Mouse (Mus musculus) neutrophil, adult 83 days (primary cell): Measurements from ENCODE around the gene Fgfr2. TPM values are rescaled to one million over a fixed set of nuclear protein-coding genes. Genes with fewer than 3 reads are reported as not detected.

Experiments
- total RNA-seq, 2 experiments: library from RNA; stranded (reverse); gene quantifications; one replicate each; pipeline ENCODE4 v1.2.4; 2023

Gene Fgfr2
- total RNA-seq, 2 experiments from 2014 or later: 0.57 to 0.82 TPM

DNA sequence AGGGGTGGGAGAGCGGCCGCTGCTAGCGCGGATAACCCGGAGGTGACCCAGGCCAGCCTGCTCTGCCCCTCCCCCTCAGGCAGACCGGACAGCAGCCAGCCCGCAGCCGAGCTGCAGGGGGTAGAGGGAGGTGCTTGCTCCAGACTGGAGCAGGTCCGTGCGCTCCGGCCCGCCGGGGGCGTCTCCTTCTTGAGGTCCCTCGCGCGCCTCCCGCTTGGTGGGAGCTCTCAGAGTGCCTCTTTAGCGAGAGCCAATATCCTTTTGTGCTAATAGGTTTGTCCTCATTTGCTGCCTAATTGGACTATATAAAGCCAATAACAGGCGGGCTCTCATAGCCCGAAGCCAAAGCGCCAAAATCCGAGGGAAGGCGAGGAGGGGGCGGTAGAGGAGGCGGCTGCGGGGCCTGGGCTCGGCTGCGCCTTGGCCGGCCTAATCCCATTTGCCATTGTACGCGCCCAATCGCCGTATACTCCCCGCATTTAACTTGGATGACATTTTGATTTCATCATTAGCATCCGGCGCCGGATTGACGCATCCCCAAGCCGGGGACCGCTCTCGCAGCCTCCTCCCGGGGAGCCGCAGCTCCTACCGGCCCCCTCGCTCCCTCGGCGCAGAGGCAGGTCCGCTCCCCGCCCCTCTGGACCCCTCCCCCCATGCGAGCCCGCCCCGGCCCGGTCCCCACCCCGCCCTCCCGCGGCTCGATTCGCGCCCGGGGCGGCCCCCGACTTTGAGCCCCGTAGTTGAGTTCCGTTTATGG, 1580.9 kb downstream of the Fgfr2 start, which contains the start of gene Hmx3:
TSS of gene Hmx3 (plus strand) at position 753 of the 757 bp plus-strand sequence.

GRCm38 (mm10) chr7:131410416-131411058, 1712.6 kb downstream of the Fgfr2 start, which contains the start of the genes Ikzf5 and Acadsb:
Gene Ikzf5 (minus strand): TSS chr7:131410521.
Gene Acadsb (plus strand): TSS chr7:131410601.

DNA sequence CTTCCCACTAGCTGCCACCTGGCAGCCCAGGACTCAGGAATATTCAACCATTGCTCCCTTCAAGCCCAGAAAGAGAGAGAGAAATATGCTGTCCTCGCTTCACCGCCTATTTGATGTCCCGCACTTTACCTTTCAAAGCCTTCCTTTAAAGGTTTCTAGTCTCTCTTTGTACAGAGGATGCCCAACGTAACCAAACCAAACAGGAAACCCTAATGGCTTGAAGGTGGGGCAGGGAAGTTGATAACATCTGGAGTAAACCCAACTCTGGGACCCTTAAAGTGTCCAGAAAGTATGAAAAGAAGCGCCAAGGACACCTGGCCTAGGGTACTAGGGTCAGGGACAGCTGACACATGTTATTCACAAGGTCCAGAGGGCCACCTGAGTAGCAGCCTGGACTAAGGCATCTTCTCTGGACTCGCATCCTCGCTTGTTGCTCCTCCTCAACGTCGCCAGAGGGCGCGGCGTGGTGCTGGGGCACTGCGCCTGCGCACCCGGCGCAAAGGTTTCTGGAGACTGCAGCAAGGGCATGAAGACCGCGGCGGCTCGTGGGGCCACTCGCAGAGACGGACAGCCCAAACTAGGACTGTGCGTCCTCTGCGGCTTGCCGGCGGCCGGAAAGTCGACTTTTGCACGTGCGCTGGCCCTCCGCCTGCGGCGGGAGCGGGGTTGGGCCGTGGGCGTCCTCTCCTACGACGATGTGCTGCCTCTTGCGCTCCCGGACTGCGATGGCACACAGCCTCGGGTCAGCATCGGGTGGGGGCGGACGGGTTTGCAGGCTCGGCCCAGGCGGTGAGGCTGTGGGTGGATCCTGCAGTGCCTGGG, 1752.3 kb downstream of the Fgfr2 start, which contains the start of gene Pstk:
TSS of gene Pstk (plus strand) at position 494 of the 822 bp plus-strand sequence.

GRCm38 (mm10) chr7:131362615-131363300, 1760.4 kb downstream of the Fgfr2 start, which contains the start of gene 2310057M21Rik:
Gene 2310057M21Rik (minus strand): TSS chr7:131362759.

GRCm38 (mm10) chr7:131333564-131333963, 1789.6 kb downstream of the Fgfr2 start, which contains the start of gene Fam24a:
Gene Fam24a (plus strand): TSS chr7:131333864.

GRCm38 (mm10) chr7:131329416-131329815, 1793.7 kb downstream of the Fgfr2 start, which contains the start of gene Fam24b:
Gene Fam24b (minus strand): TSS chr7:131329516.

DNA sequence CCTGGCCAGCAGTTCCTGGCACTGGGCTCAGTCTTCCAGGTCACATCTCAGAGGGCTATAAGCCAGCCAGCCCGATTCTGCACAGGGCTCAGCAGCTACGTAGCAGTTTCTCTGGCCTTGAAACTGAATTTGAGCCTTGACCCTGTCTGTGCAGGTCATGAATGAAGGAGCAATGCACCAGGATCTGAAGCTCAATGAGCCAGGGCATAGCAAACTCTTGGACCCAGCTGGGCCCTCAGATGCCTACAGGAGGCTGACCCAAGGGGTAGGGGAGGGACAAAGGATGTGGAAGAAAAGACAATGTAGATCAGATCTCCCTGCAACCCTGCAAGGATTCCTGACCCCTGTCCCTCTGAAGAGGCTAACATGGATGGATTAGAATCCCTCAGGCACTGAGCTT, 1801.0 kb downstream of the Fgfr2 start, which contains the start of gene Cuzd1:
TSS of gene Cuzd1 (minus strand) at position 101 of the 400 bp plus-strand sequence.

GRCm38 (mm10) chr7:131174121-131174520, 1949.0 kb downstream of the Fgfr2 start, which contains the start of gene 5430419D17Rik:
Gene 5430419D17Rik (plus strand): TSS chr7:131174402.

GRCm38 (mm10) chr7:131146214-131146613, 1976.9 kb downstream of the Fgfr2 start, which contains the start of gene 4933402N03Rik:
Gene 4933402N03Rik (minus strand): TSS chr7:131146314.

DNA sequence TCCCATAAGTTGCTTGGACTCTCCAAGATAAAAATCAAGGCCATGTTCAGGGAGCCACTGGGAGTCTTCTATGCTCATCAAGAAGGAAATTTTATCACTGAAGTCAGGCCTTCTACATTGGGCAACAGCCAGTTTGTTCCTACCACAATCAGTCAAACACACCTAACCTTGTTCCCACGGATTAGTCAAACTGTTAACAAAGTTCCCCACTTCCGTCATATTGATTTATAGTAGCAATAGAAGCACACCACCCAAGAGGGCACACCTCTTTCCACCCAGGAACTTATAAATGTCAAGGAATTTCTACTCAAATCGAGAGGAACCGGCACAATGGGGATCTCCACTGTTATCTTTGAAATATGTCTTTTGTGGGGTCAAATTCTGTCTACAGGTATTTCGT, 2091.4 kb downstream of the Fgfr2 start, which contains the start of gene Dmbt1:
TSS of gene Dmbt1 (plus strand) at position 299 of the 400 bp plus-strand sequence.

GRCm38 (mm10) chr7:130935793-130936471, 2187.2 kb downstream of the Fgfr2 start, which contains the start of gene Htra1:
Gene Htra1 (plus strand): TSS chr7:130936111.

DNA sequence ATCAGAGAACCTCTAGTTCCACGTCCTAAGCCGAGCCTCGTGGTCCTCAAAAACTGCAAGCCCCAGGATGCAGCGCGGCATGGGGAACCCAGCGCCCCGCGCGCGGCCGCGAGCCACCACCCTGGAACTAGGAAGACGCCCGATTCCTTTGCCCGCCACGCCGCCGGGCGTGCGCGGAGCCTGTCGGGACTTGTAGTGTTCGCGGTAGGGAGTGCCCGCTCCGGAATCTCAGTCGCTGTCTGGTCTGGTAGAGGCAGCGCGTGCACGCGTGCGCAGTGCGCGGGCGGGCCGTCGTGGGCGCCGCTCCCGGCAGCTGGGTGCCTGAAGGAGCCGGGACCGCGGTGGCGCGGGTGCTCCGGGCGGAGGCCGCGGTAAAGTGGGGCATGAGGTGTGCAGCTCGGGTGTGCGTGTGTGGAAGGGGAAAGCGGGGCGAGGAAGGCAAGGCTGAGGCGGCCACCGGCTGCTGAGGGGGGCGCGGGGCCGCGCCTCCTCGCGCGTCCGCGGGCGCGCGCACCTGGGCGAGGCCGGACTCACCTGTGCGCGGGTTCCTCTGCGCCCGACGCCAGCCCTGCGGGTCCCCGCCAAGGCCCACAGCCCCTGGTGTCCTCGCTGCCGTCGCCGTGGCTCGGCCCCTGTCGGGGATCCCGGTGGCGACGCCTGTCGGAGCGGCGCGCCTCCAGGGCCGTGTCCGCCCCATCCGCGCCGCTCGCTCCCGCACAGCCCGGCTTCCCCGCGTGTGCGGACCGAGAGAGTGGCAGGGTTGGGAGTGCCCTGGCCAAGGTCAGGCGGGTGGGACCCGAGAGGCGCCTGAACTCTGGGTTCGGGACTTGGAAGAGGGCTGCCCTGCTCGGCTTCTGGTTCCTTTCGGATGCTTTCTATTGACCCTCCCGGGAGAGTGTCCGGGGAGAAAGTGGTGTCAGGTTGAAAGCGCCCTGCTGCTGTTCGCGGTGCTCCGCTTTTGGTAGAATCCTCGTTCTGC, 2257.2 kb downstream of the Fgfr2 start, which contains the start of gene Plekha1:
TSS of gene Plekha1 (plus strand) at position 144 of the 979 bp plus-strand sequence.

DNA sequence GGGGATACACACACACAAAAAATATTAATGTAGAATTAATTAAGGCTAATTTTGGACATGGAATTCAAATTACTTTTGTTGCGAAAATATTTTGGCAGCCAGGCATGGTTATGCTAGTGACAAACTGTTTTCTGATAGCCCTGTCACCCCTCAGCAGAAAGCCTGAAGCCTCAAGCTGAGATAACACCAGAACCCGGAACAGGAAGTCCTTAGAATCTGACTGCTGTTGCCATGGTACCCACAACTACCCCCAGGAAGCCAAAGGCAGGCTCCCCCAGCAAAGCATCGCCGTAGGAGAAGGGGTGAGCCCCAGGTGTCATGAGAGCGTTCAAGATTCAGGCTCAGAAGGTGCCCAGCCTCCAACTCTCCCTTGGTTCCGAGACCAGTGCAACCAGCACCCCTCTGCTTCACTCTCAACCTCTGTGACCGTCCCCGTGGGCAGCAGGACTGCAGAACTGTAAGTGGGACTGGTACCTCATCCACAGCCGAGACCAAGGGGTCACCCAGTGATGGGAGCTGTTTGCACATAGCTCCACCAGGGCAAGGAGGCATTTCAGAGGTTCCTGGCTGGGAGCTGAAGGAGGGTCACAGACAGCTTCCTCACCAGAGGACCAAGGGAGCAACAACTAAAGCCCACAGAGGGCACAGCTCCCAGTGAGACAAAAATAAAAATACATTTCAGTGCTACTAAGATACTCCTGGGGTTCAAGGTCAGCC, 2349.1 kb downstream of the Fgfr2 start, which contains the start of gene Btbd16:
TSS of gene Btbd16 (plus strand) at position 156 of the 717 bp plus-strand sequence.

GRCm38 (mm10) chr7:130577388-130578003, 2545.7 kb downstream of the Fgfr2 start, which contains the start of gene Tacc2:
Gene Tacc2 (plus strand): TSS chr7:130577438.

GRCm38 (mm10) chr7:130572821-130573220, 2550.3 kb downstream of the Fgfr2 start, which contains the start of gene Nsmce4a:
Gene Nsmce4a (minus strand): TSS chr7:130573118.

GRCm38 (mm10) chr7:130520049-130520425, 2603.1 kb downstream of the Fgfr2 start, which contains the start of gene Ate1:
Gene Ate1 (minus strand): TSS chr7:130520369.

